22 mouse cellular contexts compared by ENCODE assay signal in genomic region chr1:131837035-131837434, GRCm38 (mm10). TPM values are rescaled to one million over a fixed set of nuclear protein-coding genes. Genes with fewer than 3 reads are reported as not detected.
"Had no signal": no experiment of that assay in that cellular context is flagged by ENCODE, and none has a peak within 500 bp of the region (broad histone marks: within the 10 kb centered on the region; RNA-seq: fewer than 3 reads in every experiment).

No protein-coding gene starts in this region.

- H3K4me1 ChIP-seq: liver, embryonic 12.5 days; liver, embryonic 15.5 days; lung, embryonic 15.5 days; neural tube, embryonic 12.5 days; stomach, embryonic 15.5 days had no signal

- H3K9me3 ChIP-seq: limb, embryonic 13.5 days; liver, embryonic 12.5 days; liver, embryonic 15.5 days; lung, embryonic 15.5 days; midbrain, embryonic 12.5 days; midbrain, embryonic 15.5 days; neural tube, embryonic 12.5 days; neural tube, embryonic 15.5 days; stomach, embryonic 15.5 days had no signal

- H3K27me3 ChIP-seq: limb, embryonic 13.5 days; liver, embryonic 12.5 days; liver, embryonic 15.5 days; lung, embryonic 15.5 days; midbrain, embryonic 12.5 days; midbrain, embryonic 15.5 days; neural tube, embryonic 12.5 days; neural tube, embryonic 15.5 days; stomach, embryonic 15.5 days had no signal

- ATAC-seq: liver, embryonic 12.5 days; midbrain, embryonic 15.5 days had no signal

- H3K9ac ChIP-seq: limb, embryonic 13.5 days; liver, embryonic 12.5 days; liver, embryonic 15.5 days; lung, embryonic 15.5 days; midbrain, embryonic 12.5 days; midbrain, embryonic 15.5 days; neural tube, embryonic 12.5 days; neural tube, embryonic 15.5 days; stomach, embryonic 15.5 days had no signal

- H3K36me3 ChIP-seq: midbrain, embryonic 15.5 days had no signal

- H3K27ac ChIP-seq: limb, embryonic 13.5 days; liver, embryonic 12.5 days; liver, embryonic 15.5 days; lung, embryonic 15.5 days; midbrain, embryonic 12.5 days; midbrain, embryonic 15.5 days; neural tube, embryonic 12.5 days; neural tube, embryonic 15.5 days; stomach, embryonic 15.5 days had no signal

- H3K4me3 ChIP-seq: limb, embryonic 13.5 days; liver, embryonic 12.5 days; liver, embryonic 15.5 days; lung, embryonic 15.5 days; midbrain, embryonic 12.5 days; midbrain, embryonic 15.5 days; neural tube, embryonic 12.5 days; neural tube, embryonic 15.5 days; stomach, embryonic 15.5 days had no signal

- DNase-seq: kidney, adult 9 months; kidney, postnatal 14 days; kidney, postnatal 4 days; left cerebral cortex, postnatal 4 days; liver; lung, adult 18-20 months; lung, postnatal 10 days; lung, postnatal 36 days; right cerebral cortex, adult 18-20 months; right cerebral cortex, postnatal 14 days; right cerebral cortex, postnatal 4 days; thymus, postnatal 25 days had no signal

RNA-seq across cellular contexts. Expression of gene Pm20d1, which starts 39.9 kb away (rescaled TPM):
- total RNA-seq: megakaryocyte-erythroid progenitor cell, adult 5-6 weeks had no signal
